Mouse (Mus musculus) layer of hippocampus, adult 11-12 months (tissue): ENCODE data around the gene Mrgbp.

Experiments
- DNase-seq: peaks from one replicate; pipeline ENCODE4 v3.0.0; 2022; ENCODE audit warnings: low spot score

Mrgbp gene

DNA sequence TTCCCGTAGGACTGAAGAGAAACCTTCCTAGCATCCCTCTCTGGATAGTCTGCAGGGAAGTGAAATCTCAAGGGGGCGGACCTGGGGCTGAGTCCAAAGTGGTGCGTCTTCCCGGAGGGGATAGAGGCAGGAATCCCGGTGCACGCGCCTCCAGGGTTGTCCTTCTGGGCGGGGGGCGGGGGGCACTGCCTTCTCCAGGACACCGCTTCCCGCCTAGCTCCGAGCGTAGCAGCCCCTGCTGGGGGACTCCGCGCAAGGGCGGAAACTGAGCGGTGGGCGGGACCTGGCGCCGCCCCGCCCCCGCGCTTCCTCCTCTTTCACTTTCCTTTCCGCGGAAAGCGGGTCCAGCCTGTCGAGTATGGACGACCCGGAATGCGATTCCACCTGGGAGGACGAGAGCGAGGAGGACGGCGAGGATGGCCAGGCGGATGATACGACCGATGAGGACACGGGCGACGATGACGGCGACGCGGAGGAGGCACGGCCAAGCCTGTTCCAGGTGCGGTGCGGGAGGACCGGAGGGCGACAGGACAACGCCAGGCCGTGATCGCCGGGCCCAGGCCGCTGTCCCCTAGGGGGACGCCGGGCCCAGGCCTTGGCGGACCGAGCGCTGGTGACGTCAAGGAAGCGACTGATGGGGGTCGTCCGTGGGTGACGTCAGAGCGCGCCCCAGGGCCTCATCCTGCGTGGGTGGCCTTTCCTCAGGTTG is 8.2 kb downstream of the Mrgbp start, which contains the start of gene Ogfr:
Gene Ogfr, plus strand, starts transcription at position 123 of the 709 bp plus-strand sequence.
- DNase-seq = peak; percentile 80

DNA sequence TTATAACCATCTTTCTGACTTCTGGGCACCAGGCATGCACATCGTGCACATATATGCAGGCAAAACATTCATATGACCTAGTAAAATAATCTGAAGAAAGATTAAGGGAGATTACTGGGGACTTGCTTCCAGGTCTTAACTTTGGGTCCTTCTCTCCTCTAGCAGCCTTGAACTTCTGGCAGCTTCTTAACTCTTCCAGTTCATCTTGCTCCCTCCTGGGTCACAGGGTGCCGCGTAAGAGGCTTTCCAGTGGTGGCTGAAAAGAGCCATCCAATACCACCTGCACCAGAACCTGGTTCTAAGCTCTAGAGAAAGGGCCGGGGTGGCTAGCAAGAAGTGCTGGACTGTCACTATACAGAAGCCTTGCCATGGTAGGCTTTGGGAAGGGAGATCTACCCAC is 16.4 kb downstream of the Mrgbp start, which contains the start of gene Col9a3:
Gene Col9a3, plus strand, starts transcription at position 301 of the 400 bp plus-strand sequence.
- no peak for DNase-seq

DNA sequence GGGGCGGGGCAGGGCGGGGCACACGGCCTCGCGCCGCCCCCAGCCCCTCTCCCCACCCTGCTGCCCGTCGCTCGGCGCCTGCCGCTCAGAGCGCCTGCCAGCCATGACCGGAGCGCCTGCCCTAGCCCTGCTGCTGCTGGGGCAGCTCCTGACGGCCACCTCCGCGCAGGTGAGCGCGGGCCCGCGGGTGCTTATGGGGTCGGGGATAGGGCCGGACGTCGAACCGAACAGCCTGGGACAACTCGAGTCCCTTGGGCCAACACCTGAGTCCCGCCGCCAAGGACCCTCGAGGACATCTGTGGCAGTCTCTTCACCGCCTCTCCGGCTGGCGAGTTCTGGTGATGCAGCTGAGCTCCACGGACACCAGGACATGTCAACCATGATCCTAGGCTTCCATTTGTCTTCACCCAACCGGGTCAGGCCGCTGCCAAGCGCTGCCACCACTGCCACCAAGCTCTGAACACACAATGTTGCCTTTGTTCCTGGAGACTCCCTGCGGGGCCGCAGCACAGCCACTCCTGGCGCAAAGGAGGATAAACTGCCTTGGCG is 17.1 kb downstream of the Mrgbp start:
- DNase-seq = peak; percentile 48

DNA sequence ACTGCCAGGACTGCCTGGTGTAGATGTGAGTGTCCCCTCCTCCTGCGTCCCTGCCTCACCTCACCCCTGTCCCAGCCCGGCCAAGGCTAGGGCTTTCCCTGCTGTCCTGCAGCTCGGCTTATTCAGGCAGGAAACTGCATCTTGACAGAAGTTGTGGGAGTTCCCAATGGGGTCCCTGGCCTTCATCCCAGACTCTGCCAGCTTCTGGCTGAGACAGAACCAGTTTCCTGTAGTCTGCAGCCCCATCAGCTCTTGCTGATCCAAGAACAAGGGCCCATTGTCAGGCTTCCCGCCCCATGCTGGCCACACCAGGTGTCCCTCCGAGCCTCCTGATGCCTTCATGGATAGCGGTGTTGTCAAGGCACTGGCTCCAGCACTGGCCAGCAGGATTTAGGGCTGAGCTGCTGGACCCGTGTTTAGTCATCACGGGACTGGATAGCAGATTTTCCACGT is 19.5 kb downstream of the Mrgbp start:
- DNase-seq = no peak

DNA sequence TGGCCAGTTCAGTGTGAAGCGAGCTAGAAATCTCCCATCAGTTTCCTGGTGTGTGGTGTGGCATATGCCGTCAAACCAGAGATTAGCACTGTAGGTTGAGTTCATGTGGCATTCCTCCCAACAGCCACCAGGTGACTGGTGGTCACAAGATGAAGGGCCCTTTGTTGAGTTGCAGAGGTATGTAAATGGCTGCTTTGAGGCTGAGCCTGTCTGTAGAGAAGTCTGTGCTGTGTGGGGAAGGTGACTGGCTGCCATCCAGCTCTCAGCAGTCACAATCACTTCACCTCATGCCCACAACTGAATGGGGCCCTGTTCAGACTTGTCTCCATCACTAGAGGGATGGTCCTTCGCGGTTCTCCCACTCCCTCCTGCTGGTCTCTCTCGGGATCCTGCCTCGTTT is 23.7 kb downstream of the Mrgbp start:
- no peak for DNase-seq

DNA sequence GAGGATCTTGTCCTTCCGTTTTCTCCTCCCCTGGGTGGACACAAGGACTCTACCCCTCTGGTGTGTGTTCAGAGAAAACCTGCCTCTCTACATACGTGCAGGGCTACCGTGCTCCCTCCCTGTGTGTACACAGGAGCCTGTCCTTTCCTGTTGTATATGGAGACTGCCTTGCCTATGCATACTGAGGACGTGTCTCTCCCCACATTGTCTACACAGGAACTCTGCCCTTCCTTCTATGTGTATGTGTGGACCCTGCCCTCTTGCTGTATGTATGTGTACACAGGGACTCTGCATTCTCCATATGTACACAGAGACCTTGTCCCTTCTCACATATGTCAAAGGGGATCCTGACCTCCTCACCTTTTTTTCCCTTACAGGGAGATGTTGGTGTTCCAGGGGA is 29.2 kb downstream of the Mrgbp start:
- no peak for DNase-seq

DNA sequence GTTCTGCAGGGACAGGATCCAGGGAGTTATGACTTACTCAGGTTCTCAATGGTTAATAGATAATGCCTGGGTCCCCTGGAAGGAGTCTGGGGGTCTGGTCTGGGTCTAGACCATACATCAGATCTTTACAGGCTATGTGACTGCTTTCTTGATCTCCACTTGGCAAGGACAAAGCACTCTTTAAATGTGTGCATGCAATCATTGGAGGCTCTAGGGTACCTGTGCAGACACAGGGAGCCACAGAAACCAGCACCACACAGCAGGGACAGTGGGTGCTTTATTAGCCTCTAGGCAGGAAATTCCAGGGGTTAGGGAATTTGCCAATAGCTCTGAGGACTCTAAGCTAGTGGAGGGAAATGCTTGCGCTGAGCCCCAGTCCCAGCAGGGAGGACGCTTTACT is 30.8 kb downstream of the Mrgbp start:
- DNase-seq = no peak
